Mouse (Mus musculus) forebrain, embryonic 16.5 days (tissue): ENCODE measurements at regions not wholly inside any gene's neighbourhood (a gene's known extent, or its start where the extent isn't known, plus 50 kb on each side); places are given as distances from the start of the nearest gene placed in this dataset.
A peak's percentile ranks its signal among the peaks of the same experiment; 100 is the strongest.

Source experiments
- ATAC-seq: fragments of 200-750 bp; cut with Nextera tagmentation; 2 replicates; pipeline ENCODE4 v1.8.0; 2017; ENCODE audit warnings: mild to moderate bottlenecking, moderate library complexity
- H3K27ac ChIP-seq: fragments of 300-500 bp; sonication (generic); 2 replicates; pipeline ENCODE4 v1.5.1; 2014; ENCODE audit warnings: low read length, control low read depth
- H3K27me3 ChIP-seq: fragments of 300-500 bp; sonication (generic); replicated peaks from 2 replicates; pipeline ENCODE4 v1.6.1; 2014; ENCODE audit warnings: low read length; ENCODE audit not compliant: control insufficient read depth, insufficient read depth
- H3K36me3 ChIP-seq: fragments of 300-500 bp; sonication (generic); 2 replicates; pipeline ENCODE4 v1.6.1; 2014; ENCODE audit not compliant: control insufficient read depth, insufficient read depth
- H3K4me1 ChIP-seq: fragments of 300-500 bp; sonication (generic); replicated peaks from 2 replicates; pipeline ENCODE4 v1.6.1; 2014; ENCODE audit warnings: low read length; ENCODE audit not compliant: control insufficient read depth, insufficient read depth
- H3K4me2 ChIP-seq: fragments of 300-500 bp; sonication (generic); 2 replicates; pipeline ENCODE4 v1.6.1; 2014; ENCODE audit warnings: mild to moderate bottlenecking, low read length, control low read depth
- H3K4me3 ChIP-seq: fragments of 300-500 bp; sonication (generic); replicated peaks from 2 replicates; pipeline ENCODE4 v1.5.1; 2014; ENCODE audit warnings: mild to moderate bottlenecking, low read length, control low read depth
- H3K9ac ChIP-seq: fragments of 300-500 bp; sonication (generic); replicated peaks from 2 replicates; pipeline ENCODE4 v1.6.1; 2014; ENCODE audit warnings: low read depth, low read length, control low read depth
- H3K9me3 ChIP-seq: fragments of 300-500 bp; sonication (generic); 2 replicates; pipeline ENCODE4 v1.6.1; 2016; ENCODE audit warnings: low read length; ENCODE audit not compliant: control insufficient read depth
- WGBS: fragments of 180-500 bp; shearing (Covaris S2); extraction: QIAGEN DNeasy Blood & Tissue Kit; methylation state at CpG from one replicate; pipeline ENCODE4 v1.1.7; 2014; 5-methylcytosine and 5-hydroxymethylcytosine counted together

DNA sequence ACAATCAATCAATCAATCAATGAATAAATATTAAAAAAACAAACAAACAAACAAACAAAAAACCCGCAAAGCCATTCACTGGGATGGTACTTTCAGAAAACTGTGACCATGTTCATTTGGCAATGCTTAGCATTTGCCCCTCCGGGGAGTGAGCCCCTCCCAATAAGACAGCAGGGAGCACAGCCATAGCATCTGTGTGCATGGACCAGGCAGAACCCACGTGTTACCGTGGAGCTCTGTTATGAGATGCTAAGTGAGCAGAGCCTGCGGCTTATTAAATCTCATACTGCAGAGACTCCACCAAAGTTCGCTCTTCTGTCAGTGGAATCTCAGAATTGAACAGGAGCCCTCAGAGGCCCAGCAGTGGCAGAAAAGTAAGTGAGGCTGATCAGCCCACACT lies 438.7 kb upstream of the Atp11b start:
- Histone ChIP-seq H3K9ac (no peak overlapping the region), H3K4me2 (no peak overlapping the region), H3K27ac (no peak overlapping the region), H3K4me3 (no peak overlapping the region), H3K4me1 (no peaks in the 10 kb centered on the region), H3K9me3 (no peaks in the 10 kb centered on the region), H3K27me3 (no peaks in the 10 kb centered on the region), H3K36me3 (no peaks in the 10 kb centered on the region)
- no peak for ATAC-seq
- WGBS: 76% methylated on average over 6 of the region's 6 CpGs

- 71% methylated on average over 13 of the region's 13 CpGs for WGBS
- H3K27ac ChIP-seq: no peak overlapping the region
- H3K27me3 ChIP-seq: no peaks in the 10 kb centered on the region
- H3K9me3 ChIP-seq: no peaks in the 10 kb centered on the region
- peaks cover 9% of the 10 kb centered on the region for H3K4me1 ChIP-seq
- no peak overlapping the region for H3K4me3 ChIP-seq
- no peak overlapping the region for H3K9ac ChIP-seq
- no peak for ATAC-seq
- H3K36me3 ChIP-seq: no peaks in the 10 kb centered on the region
- H3K4me2 ChIP-seq: no peak overlapping the region
Observed at GRCm38 (mm10) chr3:35318348-35318747, 435.6 kb upstream of the Atp11b start.

DNA sequence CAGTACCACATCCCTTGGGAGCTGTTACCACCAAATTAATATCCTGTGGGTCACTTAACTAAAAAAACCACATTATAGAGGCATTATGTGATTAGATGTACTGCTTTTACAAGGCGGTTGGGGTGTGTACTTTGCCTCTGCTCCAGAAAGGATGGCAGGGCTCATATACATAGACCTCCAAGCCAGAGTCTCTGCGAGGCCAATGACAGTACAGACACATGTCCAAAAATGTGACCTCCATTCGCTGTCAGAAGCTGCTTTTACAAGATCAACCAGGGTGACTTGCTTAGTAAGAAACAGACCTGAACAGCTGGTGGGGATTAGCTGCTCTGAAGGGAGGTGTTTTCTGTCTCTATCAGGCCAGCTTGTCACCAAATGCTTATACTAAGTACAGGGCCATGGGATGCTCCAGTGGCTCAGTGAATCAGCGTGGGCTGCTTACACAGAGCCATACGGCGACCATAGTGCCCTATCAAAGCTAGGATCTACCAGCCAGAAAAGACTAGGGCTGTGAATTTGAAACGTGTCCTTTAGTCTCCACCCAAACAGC lies 433.0 kb upstream of the Atp11b start:
- ATAC-seq: no peak
- Histone ChIP-seq H3K27me3 (no peaks in the 10 kb centered on the region), H3K9me3 (no peaks in the 10 kb centered on the region), H3K27ac (no peak overlapping the region), H3K4me2 (no peak overlapping the region), H3K4me1 (peaks cover 18% of the 10 kb centered on the region), H3K36me3 (no peaks in the 10 kb centered on the region), H3K9ac (no peak overlapping the region), H3K4me3 (no peak overlapping the region)
- 69% methylated on average over 7 of the region's 7 CpGs for WGBS

DNA sequence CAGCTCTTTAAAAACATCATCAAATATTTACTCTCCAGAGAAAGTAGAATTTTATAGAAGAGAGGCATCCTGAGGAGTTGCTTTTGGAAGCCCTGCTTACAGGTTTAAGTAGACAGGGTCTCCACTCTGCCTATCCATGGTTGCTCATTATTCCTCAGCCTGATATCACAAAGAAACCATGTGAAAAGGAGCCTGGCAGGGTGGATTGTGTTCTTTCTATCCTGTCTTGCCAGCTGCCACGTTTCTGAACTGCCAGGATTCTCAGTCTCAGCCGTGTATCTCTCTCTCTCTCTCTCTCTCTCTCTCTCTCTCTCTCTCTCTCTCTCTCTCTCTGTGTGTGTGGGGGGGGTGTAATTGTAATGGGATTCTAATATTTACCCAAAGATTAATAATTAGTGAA lies 431.9 kb upstream of the Atp11b start:
- Histone ChIP-seq H3K4me2 (no peak overlapping the region), H3K27ac (no peak overlapping the region), H3K36me3 (no peaks in the 10 kb centered on the region), H3K27me3 (no peaks in the 10 kb centered on the region), H3K9me3 (no peaks in the 10 kb centered on the region), H3K4me3 (no peak overlapping the region), H3K4me1 (peaks cover 18% of the 10 kb centered on the region), H3K9ac (no peak overlapping the region)
- WGBS: 14% methylated on average over 2 of the region's 2 CpGs
- ATAC-seq: peak; percentile 30; the same call in 1 of the 2 replicates

DNA sequence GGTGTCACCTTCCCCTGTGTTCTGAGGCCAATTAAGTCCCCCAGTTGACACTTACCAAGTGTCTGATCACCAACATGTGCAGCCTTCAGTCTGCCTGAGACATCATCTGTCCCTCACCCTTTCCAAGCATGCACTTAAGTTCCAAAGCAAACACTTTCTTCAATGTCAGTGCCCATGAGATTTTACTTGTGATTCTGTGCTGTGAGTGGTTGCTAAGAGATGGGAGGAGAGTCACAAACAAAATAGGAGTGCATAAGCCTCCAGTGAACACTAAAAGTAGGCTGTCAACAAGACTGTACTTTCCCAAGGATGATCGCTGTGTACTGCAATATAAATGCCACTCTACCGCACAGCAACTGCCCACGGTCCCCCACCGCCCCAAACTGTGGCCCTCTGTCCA lies 431.0 kb upstream of the Atp11b start:
- Histone ChIP-seq H3K4me2 (no peak overlapping the region), H3K4me3 (no peak overlapping the region), H3K36me3 (no peaks in the 10 kb centered on the region), H3K9me3 (no peaks in the 10 kb centered on the region), H3K27ac (no peak overlapping the region), H3K27me3 (no peaks in the 10 kb centered on the region), H3K4me1 (peaks cover 18% of the 10 kb centered on the region), H3K9ac (no peak overlapping the region)
- ATAC-seq: no peak
- 84% methylated on average over 4 of the region's 4 CpGs for WGBS

- WGBS: 45% methylated on average over 11 of the region's 11 CpGs
- no peak overlapping the region for H3K4me3 ChIP-seq
- peak overlapping the region; percentile 68 for H3K27ac ChIP-seq
- ATAC-seq: peak; percentile 58; the same call in 1 of the 2 replicates
- no peaks in the 10 kb centered on the region for H3K27me3 ChIP-seq
- no peak overlapping the region for H3K9ac ChIP-seq
- no peaks in the 10 kb centered on the region for H3K36me3 ChIP-seq
- peak overlapping the region; percentile 38 for H3K4me2 ChIP-seq
- no peaks in the 10 kb centered on the region for H3K9me3 ChIP-seq
- peaks cover 18% of the 10 kb centered on the region for H3K4me1 ChIP-seq
Observed at GRCm38 (mm10) chr3:35323450-35324077, 430.3 kb upstream of the Atp11b start.

GRCm38 (mm10) chr3:35324186-35324585 lies 429.7 kb upstream of the Atp11b start:
- H3K4me3 ChIP-seq: no peak overlapping the region
- peaks cover 18% of the 10 kb centered on the region for H3K4me1 ChIP-seq
- peak overlapping the region; percentile 38 for H3K4me2 ChIP-seq
- H3K36me3 ChIP-seq: no peaks in the 10 kb centered on the region
- H3K9ac ChIP-seq: no peak overlapping the region
- peak overlapping the region; percentile 68 for H3K27ac ChIP-seq
- no peaks in the 10 kb centered on the region for H3K9me3 ChIP-seq
- 6% methylated on average over 11 of the region's 11 CpGs for WGBS
- no peaks in the 10 kb centered on the region for H3K27me3 ChIP-seq
- ATAC-seq: peak; percentile 80

DNA sequence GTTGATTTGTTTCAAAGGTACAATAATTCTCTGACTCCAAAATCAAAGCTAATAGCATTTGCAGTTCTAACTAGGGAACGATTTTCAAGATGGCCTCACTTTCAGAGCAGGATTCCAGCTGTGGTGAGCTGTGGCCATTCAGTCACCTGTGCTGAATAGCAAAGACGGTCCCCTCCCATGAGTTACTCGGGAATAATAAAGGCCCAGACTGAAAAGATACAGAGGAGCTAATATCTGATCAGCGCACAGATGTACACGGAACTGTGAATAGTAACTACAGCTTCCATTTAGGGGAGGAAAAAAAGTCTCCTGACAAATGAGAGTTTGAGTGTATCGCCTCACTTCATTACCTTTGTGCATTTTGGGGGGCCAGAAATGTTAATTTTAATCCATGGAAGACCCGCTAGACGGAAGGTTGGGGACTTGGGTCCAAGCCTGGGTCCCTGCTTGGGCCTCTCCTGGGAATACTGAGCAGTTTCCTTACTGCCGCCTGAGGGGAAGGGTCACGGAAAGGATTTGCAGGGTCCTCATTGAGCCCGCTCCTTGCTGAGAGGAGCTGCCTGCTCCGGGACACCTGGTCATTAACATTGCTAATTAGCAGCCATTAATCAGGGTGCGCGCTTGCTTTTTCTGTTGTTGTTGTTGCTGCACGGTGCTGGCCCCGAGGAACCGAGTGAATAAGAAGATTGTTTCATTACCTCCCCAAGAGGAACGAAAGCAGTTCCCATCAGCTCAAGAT lies 421.2 kb upstream of the Atp11b start:
- Histone ChIP-seq H3K9me3 (no peaks in the 10 kb centered on the region), H3K4me2 (peak overlapping the region; percentile 37), H3K27me3 (no peaks in the 10 kb centered on the region), H3K4me1 (peaks cover 20% of the 10 kb centered on the region), H3K4me3 (peak overlapping the region; percentile 6; the same call in 1 of the 2 replicates), H3K27ac (peak overlapping the region; percentile 71), H3K9ac (peak overlapping the region; percentile 29; the same call in 1 of the 2 replicates), H3K36me3 (no peaks in the 10 kb centered on the region)
- peak; percentile 83 for ATAC-seq
- under 1% methylated on average over 18 of the region's 18 CpGs for WGBS

DNA sequence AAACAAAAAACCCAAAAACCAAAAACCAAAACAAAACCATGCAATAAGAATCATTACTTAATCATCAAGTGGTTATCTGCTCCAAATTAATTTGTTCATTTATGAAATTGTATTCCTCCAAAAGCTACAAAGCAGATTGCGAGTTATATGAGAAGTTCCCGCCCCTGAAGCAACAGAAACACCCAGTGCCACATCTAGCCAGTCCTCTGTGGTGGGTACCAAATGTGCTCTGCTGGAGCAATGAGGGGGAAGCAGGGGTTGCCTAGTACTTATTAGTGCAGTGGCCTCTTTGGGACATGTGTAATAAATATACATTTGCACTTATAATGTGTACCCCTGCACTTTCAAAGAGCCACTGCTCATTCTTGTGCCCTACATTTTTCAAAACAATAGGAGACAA lies 419.9 kb upstream of the Atp11b start:
- Histone ChIP-seq H3K9ac (no peak overlapping the region), H3K4me2 (no peak overlapping the region), H3K4me3 (no peak overlapping the region), H3K36me3 (no peaks in the 10 kb centered on the region), H3K27me3 (no peaks in the 10 kb centered on the region), H3K27ac (peak overlapping the region; percentile 41; the same call in 1 of the 2 replicates), H3K9me3 (no peaks in the 10 kb centered on the region), H3K4me1 (peaks cover 20% of the 10 kb centered on the region)
- 37% methylated on average over 2 of the region's 2 CpGs for WGBS
- ATAC-seq: no peak
